Mouse (Mus musculus) liver, adult 2 months (tissue): Measurements from ENCODE around the gene Gm20388. TPM values are rescaled to one million over a fixed set of nuclear protein-coding genes. Genes with fewer than 3 reads are reported as not detected.

ENCODE experiments used
- DNase-seq: peaks from one replicate; pipeline ENCODE4 v3.0.0-alpha.2; 2011; ENCODE audit warnings: low read depth, low spot score; ENCODE audit errors: extremely low read depth
- H3K27ac ChIP-seq: fragments of 200-500 bp; replicated peaks from 2 replicates; pipeline ENCODE4 v1.5.1; 2012; ENCODE audit warnings: low read depth, mild to moderate bottlenecking, control low read depth, inconsistent platforms, low read length; ENCODE audit not compliant: insufficient read depth
- H3K27me3 ChIP-seq: fragments of 200-500 bp; 2 replicates; pipeline ENCODE4 v1.6.1; 2012; ENCODE audit warnings: mild to moderate bottlenecking, moderate library complexity, low read length, inconsistent platforms; ENCODE audit not compliant: control insufficient read depth, insufficient read depth
- H3K36me3 ChIP-seq: fragments of 200-500 bp; 2 replicates; pipeline ENCODE4 v1.6.1; 2012; ENCODE audit warnings: low read length, inconsistent platforms; ENCODE audit not compliant: control insufficient read depth, insufficient read depth
- H3K4me1 ChIP-seq: fragments of 200-500 bp; 2 replicates; pipeline ENCODE4 v1.6.1; 2011; ENCODE audit warnings: low read length; ENCODE audit not compliant: control insufficient read depth, insufficient read depth
- H3K4me3 ChIP-seq: fragments of 200-500 bp; 2 replicates; pipeline ENCODE4 v1.5.1; 2011; ENCODE audit warnings: low read depth, mild to moderate bottlenecking, control low read depth, low read length, moderate library complexity; ENCODE audit not compliant: insufficient read depth
- H3K79me2 ChIP-seq: fragments of 200-500 bp; 2 replicates; pipeline ENCODE4 v1.6.1; 2012; ENCODE audit warnings: inconsistent platforms, mild to moderate bottlenecking, low read length, moderate library complexity; ENCODE audit not compliant: control insufficient read depth, insufficient read depth
- H3K9ac ChIP-seq: fragments of 200-500 bp; 2 replicates; pipeline ENCODE4 v1.6.1; 2012; ENCODE audit warnings: low read depth, mild to moderate bottlenecking, control low read depth, inconsistent platforms, low read length
- CTCF ChIP-seq: fragments of 200-500 bp; IDR thresholded peaks from 2 replicates; pipeline ENCODE4 v1.5.1; 2011; ENCODE audit warnings: low read depth, low read length, control low read depth
- POLR2A ChIP-seq: fragments of 200-500 bp; IDR thresholded peaks from 2 replicates; pipeline ENCODE4 v1.6.1; 2011; ENCODE audit warnings: low read length, control low read depth; ENCODE audit not compliant: insufficient read depth; ENCODE audit errors: extremely low read depth
- WGBS: fragments of 180-500 bp; shearing (Covaris S2); methylation state at CpG from one replicate; pipeline ENCODE4 v1.1.7; 2018; 5-methylcytosine and 5-hydroxymethylcytosine counted together
- polyA plus RNA-seq: library from polyadenylated mRNA; depleted of rRNA; stranded (reverse); fragments of >200 nt; gene quantifications from 2 replicates; pipeline ENCODE4 v1.2.3, GENCODE M21; 2012
- total RNA-seq: library from RNA; depleted of rRNA; stranded (reverse); fragments of >200 nt; gene quantifications from 2 replicates; pipeline ENCODE4 v1.2.3, GENCODE M21; 2014

Gm20388 gene
- total and polyA plus RNA-seq, 2 experiments, result 6.4 to 19.9 TPM

DNA sequence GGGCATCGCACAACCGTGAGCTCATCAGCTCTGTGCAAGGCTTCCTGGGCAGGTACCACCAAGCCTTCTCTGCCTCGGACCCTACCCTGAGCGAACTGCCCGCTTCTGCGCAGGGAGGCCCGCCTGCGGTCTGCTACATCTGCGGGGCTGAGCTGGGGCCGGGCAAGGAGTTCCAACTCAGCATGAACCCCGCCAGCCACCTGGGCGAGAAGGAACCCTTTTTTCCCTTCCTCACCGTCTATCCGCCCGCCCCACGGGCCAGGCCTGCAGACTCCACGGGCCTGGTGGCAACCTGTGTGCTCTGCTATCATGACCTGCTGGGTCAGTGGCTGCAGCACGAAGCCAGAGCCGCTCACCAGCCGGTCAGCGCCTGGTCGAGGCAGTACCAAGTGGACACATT lies 319.4 kb downstream of the Gm20388 start:
- WGBS, result 71% methylated on average over 22 of the region's 22 CpGs
- Histone ChIP-seq H3K9ac (no peak overlapping the region), H3K4me3 (peak overlapping the region; percentile 11; the same call in 1 of the 2 replicates), H3K27me3 (peaks cover 4% of the 10 kb centered on the region), H3K36me3 (no peaks in the 10 kb centered on the region), H3K79me2 (no peaks in the 10 kb centered on the region), H3K27ac (no peak overlapping the region), H3K4me1 (0 out of 2 replicates have a peak, but pooled peaks cover 4% of the 10 kb centered on the region)
- DNase-seq, result no peak
- TF ChIP-seq POLR2A (no peak), CTCF (no peak)

DNA sequence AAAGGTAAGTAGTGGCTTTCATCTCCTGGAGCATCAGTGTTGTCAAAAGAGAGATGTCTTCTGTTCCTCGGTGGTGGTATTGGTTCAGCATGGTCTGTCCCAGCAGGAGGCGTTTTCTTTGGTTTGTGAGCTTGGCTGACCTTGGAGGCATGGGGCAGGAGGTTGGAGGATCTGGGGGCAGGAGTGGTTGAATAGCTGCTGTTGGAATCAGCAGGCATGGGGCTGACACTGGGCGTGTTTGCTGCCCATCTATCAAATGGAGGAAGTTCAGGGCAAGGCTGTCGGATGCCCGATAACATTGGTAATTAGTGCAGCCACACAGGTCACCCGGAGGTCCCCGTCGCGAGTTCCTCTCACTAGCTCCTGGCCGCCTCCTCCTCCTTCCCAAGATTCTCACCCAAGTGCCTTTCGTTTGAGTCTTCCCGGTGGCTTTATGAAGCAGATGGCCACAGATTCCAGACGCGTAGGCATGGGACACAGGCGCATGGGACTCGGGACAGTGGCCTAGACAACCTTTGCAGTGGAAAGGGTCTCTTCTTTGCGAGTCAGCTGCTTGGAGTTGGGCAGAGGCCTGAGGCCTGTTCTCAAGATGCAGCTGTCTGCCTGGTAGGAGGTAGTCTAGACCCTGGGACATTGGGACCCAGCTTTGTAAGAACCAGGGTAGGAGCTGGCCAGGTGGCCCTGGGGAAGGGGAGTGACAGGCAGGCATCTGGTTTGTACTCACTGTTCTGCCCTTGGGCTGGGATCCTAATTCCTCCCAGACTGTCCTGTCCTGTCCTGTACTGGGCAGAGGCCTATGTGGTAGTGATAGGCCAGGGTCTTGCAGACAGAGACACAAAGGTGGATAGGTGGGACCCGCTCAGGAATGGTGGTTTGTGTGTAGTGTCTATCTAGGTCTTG lies 320.3 kb downstream of the Gm20388 start:
- Histone ChIP-seq H3K36me3 (no peaks in the 10 kb centered on the region), H3K9ac (no peak overlapping the region), H3K79me2 (no peaks in the 10 kb centered on the region), H3K27ac (no peak overlapping the region), H3K27me3 (peaks cover 4% of the 10 kb centered on the region), H3K4me3 (peak overlapping the region; percentile 11; the same call in 1 of the 2 replicates), H3K4me1 (0 out of 2 replicates have a peak, but pooled peaks cover 4% of the 10 kb centered on the region)
- WGBS, result 86% methylated on average over 18 of the region's 18 CpGs
- TF ChIP-seq CTCF (no peak), POLR2A (no peak)
- DNase-seq, result no peak

DNA sequence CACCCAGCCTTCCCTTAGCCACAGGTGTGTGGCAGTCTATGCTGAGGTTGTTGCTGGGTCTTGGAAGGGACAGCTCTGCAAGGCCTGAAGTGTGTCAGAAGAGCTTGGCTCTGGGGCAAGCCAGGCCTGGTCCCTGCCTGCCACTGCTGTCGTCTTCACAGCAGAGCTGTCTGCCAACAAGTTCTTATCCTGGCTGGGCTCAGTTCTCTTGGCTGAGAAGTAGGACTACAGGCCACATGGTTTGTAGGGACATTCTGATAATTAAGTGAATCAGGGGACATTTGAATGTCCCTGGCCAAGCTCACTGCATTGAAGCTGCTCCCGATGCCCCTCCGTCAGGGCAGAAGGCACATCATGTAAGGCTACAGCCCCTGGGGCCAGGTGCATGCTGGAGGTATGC lies 321.2 kb downstream of the Gm20388 start:
- Histone ChIP-seq H3K36me3 (no peaks in the 10 kb centered on the region), H3K27ac (no peak overlapping the region), H3K27me3 (peaks cover 4% of the 10 kb centered on the region), H3K4me3 (no peak overlapping the region), H3K9ac (no peak overlapping the region), H3K79me2 (peaks cover 4% of the 10 kb centered on the region; the same call in 1 of the 2 replicates), H3K4me1 (0 out of 2 replicates have a peak, but pooled peaks cover 4% of the 10 kb centered on the region)
- peak; percentile 17 for DNase-seq
- WGBS, result 68% methylated on average over 3 of the region's 3 CpGs
- TF ChIP-seq POLR2A (no peak), CTCF (no peak)

DNA sequence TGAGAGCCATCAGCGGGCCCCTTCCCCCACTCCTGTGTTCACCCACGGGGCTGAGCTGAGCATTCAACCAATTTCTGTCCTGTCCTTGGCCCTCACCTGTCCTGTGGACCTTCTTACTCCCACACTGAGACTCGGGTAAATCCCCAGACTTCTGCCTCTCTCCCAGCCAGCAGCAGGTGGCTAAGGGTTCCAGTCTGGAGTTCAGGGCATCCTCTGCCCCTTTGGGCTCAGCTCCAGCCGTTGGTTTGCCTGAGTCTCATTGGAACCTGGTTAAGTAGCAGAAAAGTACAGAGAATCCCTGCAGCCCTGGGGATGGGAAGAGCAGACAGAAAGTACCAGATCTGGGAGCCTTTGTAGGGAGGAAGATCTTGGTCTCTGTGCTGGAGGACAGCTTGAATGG lies 321.8 kb downstream of the Gm20388 start:
- Histone ChIP-seq H3K27ac (no peak overlapping the region), H3K4me1 (0 out of 2 replicates have a peak, but pooled peaks cover 4% of the 10 kb centered on the region), H3K27me3 (peaks cover 4% of the 10 kb centered on the region), H3K36me3 (no peaks in the 10 kb centered on the region), H3K9ac (no peak overlapping the region), H3K4me3 (no peak overlapping the region), H3K79me2 (peaks cover 4% of the 10 kb centered on the region; the same call in 1 of the 2 replicates)
- no peak for DNase-seq
- 51% methylated on average over 4 of the region's 4 CpGs for WGBS
- TF ChIP-seq CTCF (no peak), POLR2A (no peak)

DNA sequence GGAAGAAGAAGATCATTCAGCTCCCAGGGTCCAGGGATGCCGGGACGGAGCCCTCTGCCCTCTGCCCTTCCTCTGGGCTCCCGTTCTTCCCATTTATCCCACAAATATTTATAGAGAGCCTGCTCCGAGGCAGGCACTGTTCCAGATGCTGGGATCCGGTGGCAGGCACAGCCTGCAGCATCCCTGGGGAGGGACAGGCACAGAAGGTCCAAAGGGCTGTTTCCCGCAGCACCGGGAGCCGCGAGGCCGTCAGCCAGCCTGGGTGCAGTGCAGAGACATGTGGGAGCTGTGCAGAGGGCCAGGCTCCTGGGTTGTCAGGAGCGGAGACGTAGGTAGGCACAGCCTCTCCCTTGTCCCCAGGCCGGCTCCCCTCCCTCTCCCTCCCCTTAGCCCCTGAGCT lies 322.3 kb downstream of the Gm20388 start:
- H3K4me1 ChIP-seq, result 0 out of 2 replicates have a peak, but pooled peaks cover 4% of the 10 kb centered on the region
- no peaks in the 10 kb centered on the region for H3K36me3 ChIP-seq
- WGBS, result 11% methylated on average over 13 of the region's 13 CpGs
- H3K79me2 ChIP-seq, result peaks cover 4% of the 10 kb centered on the region; the same call in 1 of the 2 replicates
- H3K9ac ChIP-seq, result no peak overlapping the region
- peak overlapping the region; percentile 1; the same call in 1 of the 2 replicates for H3K4me3 ChIP-seq
- TF ChIP-seq CTCF (no peak), POLR2A (no peak)
- peaks cover 4% of the 10 kb centered on the region for H3K27me3 ChIP-seq
- peak; percentile 46 for DNase-seq
- H3K27ac ChIP-seq, result no peak overlapping the region

DNA sequence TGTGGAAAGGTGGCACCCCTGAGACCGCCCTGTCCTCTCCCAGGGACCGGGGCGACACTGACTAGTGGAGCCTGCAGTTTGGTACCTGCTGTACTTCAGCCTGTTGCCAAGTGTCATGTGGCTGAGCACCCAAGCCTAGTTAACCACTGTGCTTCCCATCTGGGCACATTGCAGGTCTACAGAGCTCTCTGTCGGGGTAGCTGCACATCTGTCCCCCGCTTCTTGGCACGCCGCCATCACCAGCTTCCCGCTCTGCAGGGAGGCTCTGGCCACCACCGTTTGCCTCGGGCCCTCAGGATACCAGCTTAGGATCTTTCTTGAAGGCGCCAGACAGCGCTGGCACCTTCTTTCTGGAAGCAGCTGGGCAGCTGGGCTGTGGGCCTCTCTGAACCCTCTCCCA lies 323.8 kb downstream of the Gm20388 start:
- no peak overlapping the region for H3K9ac ChIP-seq
- 81% methylated on average over 12 of the region's 12 CpGs for WGBS
- no peak for DNase-seq

More for the DNA sequence above, 323.8 kb downstream of the Gm20388 start:
- H3K27me3 ChIP-seq, result peaks cover under 1% of the 10 kb centered on the region; the same call in 1 of the 2 replicates
- no peak for TF ChIP-seq CTCF
- no peak for TF ChIP-seq POLR2A
- no peaks in the 10 kb centered on the region for H3K36me3 ChIP-seq
- H3K4me1 ChIP-seq, result 0 out of 2 replicates have a peak, but pooled peaks cover 4% of the 10 kb centered on the region
- no peak overlapping the region for H3K27ac ChIP-seq
- no peak overlapping the region for H3K4me3 ChIP-seq
- H3K79me2 ChIP-seq, result peaks cover 4% of the 10 kb centered on the region; the same call in 1 of the 2 replicates
